Mouse (Mus musculus) hindbrain, embryonic 15.5 days (tissue): Measurements from ENCODE around the gene Fam98b. TPM values are rescaled to one million over a fixed set of nuclear protein-coding genes. Genes with fewer than 3 reads are reported as not detected.

Experiments
- ATAC-seq: fragments of 200-750 bp; cut with Nextera tagmentation; 2 replicates; pipeline ENCODE4 v1.8.0; 2017; ENCODE audit warnings: low read depth, moderate number of reproducible peaks, moderate TSS enrichment; ENCODE audit not compliant: low FRiP score
- H3K27ac ChIP-seq: fragments of 300-500 bp; sonication (generic); replicated peaks from 2 replicates; pipeline ENCODE4 v1.5.1; 2015; ENCODE audit warnings: mild to moderate bottlenecking, inconsistent platforms
- H3K27me3 ChIP-seq: fragments of 300-500 bp; sonication (generic); 2 replicates; pipeline ENCODE4 v1.6.1; 2015; ENCODE audit warnings: control low read depth, inconsistent platforms
- H3K36me3 ChIP-seq: fragments of 300-500 bp; sonication (generic); 2 replicates; pipeline ENCODE4 v1.6.1; 2015; ENCODE audit warnings: control low read depth, inconsistent platforms
- H3K4me1 ChIP-seq: fragments of 300-500 bp; sonication (generic); replicated peaks from 2 replicates; pipeline ENCODE4 v1.6.1; 2015; ENCODE audit warnings: control low read depth, inconsistent platforms
- H3K4me2 ChIP-seq: fragments of 300-500 bp; sonication (generic); 2 replicates; pipeline ENCODE4 v1.6.1; 2015; ENCODE audit warnings: moderate library complexity, mild to moderate bottlenecking, inconsistent platforms
- H3K4me3 ChIP-seq: fragments of 300-500 bp; sonication (generic); 2 replicates; pipeline ENCODE4 v1.5.1; 2015; ENCODE audit warnings: mild to moderate bottlenecking, inconsistent platforms
- H3K9ac ChIP-seq: fragments of 300-500 bp; sonication (generic); 2 replicates; pipeline ENCODE4 v1.6.1; 2015; ENCODE audit warnings: inconsistent platforms
- H3K9me3 ChIP-seq: fragments of 300-500 bp; sonication (generic); 2 replicates; pipeline ENCODE4 v1.6.1; 2016; ENCODE audit warnings: control low read depth, inconsistent platforms
- WGBS: fragments of 180-500 bp; shearing (Covaris S2); methylation state at CpG from one replicate; pipeline ENCODE4 v1.1.7; 2015; 5-methylcytosine and 5-hydroxymethylcytosine counted together
- polyA plus RNA-seq: library from polyadenylated mRNA; unstranded; fragments of >200 nt; fragmentation: Nextera tagmentation; extraction: Ambion mirVana; gene quantifications from 2 replicates; pipeline ENCODE4 v1.2.1, GENCODE M21; 2015

The Fam98b gene
- polyA plus RNA-seq, 1 experiment from 2014 or later, result 11.1 TPM

GRCm38 (mm10) chr2:117231257-117231656 is 18.3 kb upstream of the Fam98b start:
- peak; percentile 90 for ATAC-seq
- 4% methylated on average over 13 of the region's 13 CpGs for WGBS
- H3K27me3 ChIP-seq, result 0 out of 2 replicates have a peak, but pooled peaks cover 4% of the 10 kb centered on the region
- no peaks in the 10 kb centered on the region for H3K36me3 ChIP-seq
- H3K4me3 ChIP-seq, result no peak overlapping the region
- H3K4me2 ChIP-seq, result peak overlapping the region; percentile 18; the same call in 1 of the 2 replicates
- peaks cover 9% of the 10 kb centered on the region for H3K4me1 ChIP-seq
- no peak overlapping the region for H3K27ac ChIP-seq
- H3K9me3 ChIP-seq, result no peaks in the 10 kb centered on the region
- no peak overlapping the region for H3K9ac ChIP-seq

- Histone ChIP-seq H3K27ac (no peak overlapping the region), H3K9ac (no peak overlapping the region), H3K4me1 (no peaks in the 10 kb centered on the region), H3K4me3 (no peak overlapping the region), H3K4me2 (no peak overlapping the region), H3K36me3 (no peaks in the 10 kb centered on the region), H3K9me3 (no peaks in the 10 kb centered on the region), H3K27me3 (no peaks in the 10 kb centered on the region)
- no peak for ATAC-seq
- WGBS, result 68% methylated on average over 4 of the region's 4 CpGs
Observed at GRCm38 (mm10) chr2:117241953-117242352, 7.6 kb upstream of the Fam98b start.

GRCm38 (mm10) chr2:117250001-117250510 is 517 bp downstream of the Fam98b start:
- Histone ChIP-seq H3K9ac (peak overlapping the region; percentile 98), H3K4me2 (peak overlapping the region; percentile 64), H3K9me3 (no peaks in the 10 kb centered on the region), H3K36me3 (no peaks in the 10 kb centered on the region), H3K4me1 (peaks cover 18% of the 10 kb centered on the region), H3K27ac (peak overlapping the region; percentile 93), H3K27me3 (no peaks in the 10 kb centered on the region), H3K4me3 (peak overlapping the region; percentile 98)
- under 1% methylated on average over 24 of the region's 24 CpGs for WGBS
- peak; percentile 71 for ATAC-seq

DNA sequence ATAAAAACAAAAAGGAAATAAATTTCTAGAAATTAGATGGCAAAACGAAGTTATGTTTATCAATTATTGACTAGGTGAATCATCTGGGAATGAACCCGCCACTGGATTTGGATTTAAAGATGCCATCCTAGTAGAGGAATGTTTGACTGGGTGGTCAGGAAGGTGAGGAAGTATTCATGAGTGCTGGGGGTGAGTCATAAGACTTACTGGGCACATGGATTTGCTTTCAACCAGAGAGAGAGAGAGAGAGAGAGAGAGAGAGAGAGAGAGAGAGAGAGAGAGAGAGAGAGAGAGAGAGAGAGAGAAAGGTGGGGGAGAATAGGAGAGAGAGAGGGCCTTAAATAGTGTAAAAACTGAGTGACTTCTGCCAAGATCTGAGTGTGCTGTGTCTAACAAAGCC is 5.9 kb downstream of the Fam98b start:
- no peaks in the 10 kb centered on the region for H3K27me3 ChIP-seq
- no peak for ATAC-seq
- 95% methylated on average over 2 of the region's 2 CpGs for WGBS

GRCm38 (mm10) chr2:117257617-117258016 is 8.1 kb downstream of the Fam98b start:
- no peak for ATAC-seq
- no peaks in the 10 kb centered on the region for H3K9me3 ChIP-seq

More for the DNA sequence above, 5.9 kb downstream of the Fam98b start:
- H3K36me3 ChIP-seq, result peaks cover 4% of the 10 kb centered on the region; the same call in 1 of the 2 replicates
- H3K4me2 ChIP-seq, result no peak overlapping the region
- H3K9me3 ChIP-seq, result no peaks in the 10 kb centered on the region
- H3K4me1 ChIP-seq, result peaks cover 17% of the 10 kb centered on the region
- no peak overlapping the region for H3K27ac ChIP-seq
- H3K4me3 ChIP-seq, result no peak overlapping the region
- H3K9ac ChIP-seq, result no peak overlapping the region

GRCm38 (mm10) chr2:117262184-117262583 is 12.6 kb downstream of the Fam98b start:
- Histone ChIP-seq H3K4me2 (no peak overlapping the region), H3K9me3 (no peaks in the 10 kb centered on the region), H3K4me1 (no peaks in the 10 kb centered on the region), H3K4me3 (no peak overlapping the region), H3K27ac (no peak overlapping the region), H3K27me3 (no peaks in the 10 kb centered on the region), H3K9ac (no peak overlapping the region), H3K36me3 (peaks cover 19% of the 10 kb centered on the region)
- WGBS, result 92% methylated on average over 5 of the region's 5 CpGs
- no peak for ATAC-seq

More at GRCm38 (mm10) chr2:117257617-117258016, 8.1 kb downstream of the Fam98b start:
- H3K4me2 ChIP-seq, result no peak overlapping the region
- no peaks in the 10 kb centered on the region for H3K27me3 ChIP-seq
- H3K4me1 ChIP-seq, result no peaks in the 10 kb centered on the region
- H3K4me3 ChIP-seq, result no peak overlapping the region
- 83% methylated on average over 1 of the region's 1 CpGs for WGBS
- peaks cover 6% of the 10 kb centered on the region; the same call in 1 of the 2 replicates for H3K36me3 ChIP-seq
- H3K27ac ChIP-seq, result no peak overlapping the region
- no peak overlapping the region for H3K9ac ChIP-seq

- Histone ChIP-seq H3K4me1 (no peaks in the 10 kb centered on the region), H3K36me3 (peaks cover 30% of the 10 kb centered on the region), H3K4me3 (no peak overlapping the region), H3K27me3 (no peaks in the 10 kb centered on the region), H3K9me3 (no peaks in the 10 kb centered on the region), H3K4me2 (no peak overlapping the region), H3K27ac (no peak overlapping the region), H3K9ac (no peak overlapping the region)
- peak; percentile 76 for ATAC-seq
- 70% methylated on average over 11 of the region's 11 CpGs for WGBS
Observed at GRCm38 (mm10) chr2:117263786-117264408, 14.4 kb downstream of the Fam98b start.

DNA sequence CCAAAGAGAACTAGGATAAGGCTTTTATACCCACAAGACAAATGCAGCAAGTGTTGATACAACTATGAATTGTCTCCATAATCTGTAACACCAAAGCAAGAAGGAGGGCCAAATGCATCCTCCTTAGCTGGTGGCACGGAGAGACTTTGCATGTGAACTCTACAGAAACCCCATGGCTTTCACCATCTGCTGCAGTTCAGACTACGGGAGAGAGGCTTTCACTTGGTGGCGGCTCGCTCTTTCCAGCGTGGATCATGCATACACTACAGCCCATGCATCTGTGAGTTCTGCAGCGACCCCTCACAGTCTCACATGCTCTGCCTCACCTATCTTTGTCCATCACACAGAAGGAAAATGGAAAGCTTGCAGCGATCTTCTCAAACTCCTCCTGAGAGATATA is 38.8 kb downstream of the Fam98b start:
- 82% methylated on average over 7 of the region's 7 CpGs for WGBS
- no peak overlapping the region for H3K9ac ChIP-seq
- no peaks in the 10 kb centered on the region for H3K36me3 ChIP-seq
- no peak overlapping the region for H3K4me2 ChIP-seq
- no peak for ATAC-seq
- H3K27ac ChIP-seq, result no peak overlapping the region
- no peaks in the 10 kb centered on the region for H3K9me3 ChIP-seq
- no peaks in the 10 kb centered on the region for H3K4me1 ChIP-seq
- no peaks in the 10 kb centered on the region for H3K27me3 ChIP-seq
- H3K4me3 ChIP-seq, result no peak overlapping the region

- H3K27me3 ChIP-seq, result no peaks in the 10 kb centered on the region
- no peaks in the 10 kb centered on the region for H3K4me1 ChIP-seq
- WGBS, result 86% methylated on average over 16 of the region's 16 CpGs
- H3K9ac ChIP-seq, result no peak overlapping the region
- no peak overlapping the region for H3K27ac ChIP-seq
- H3K4me2 ChIP-seq, result no peak overlapping the region
- ATAC-seq, result no peak
- H3K9me3 ChIP-seq, result no peaks in the 10 kb centered on the region
- no peak overlapping the region for H3K4me3 ChIP-seq
- no peaks in the 10 kb centered on the region for H3K36me3 ChIP-seq
Observed at GRCm38 (mm10) chr2:117299596-117300448, 50.3 kb downstream of the Fam98b start.

GRCm38 (mm10) chr2:117303391-117304350 is 54.1 kb downstream of the Fam98b start:
- Histone ChIP-seq H3K4me3 (no peak overlapping the region), H3K4me1 (no peaks in the 10 kb centered on the region), H3K27me3 (no peaks in the 10 kb centered on the region), H3K36me3 (no peaks in the 10 kb centered on the region), H3K27ac (no peak overlapping the region), H3K9ac (no peak overlapping the region), H3K9me3 (no peaks in the 10 kb centered on the region), H3K4me2 (no peak overlapping the region)
- no peak for ATAC-seq
- WGBS, result 91% methylated on average over 12 of the region's 12 CpGs

GRCm38 (mm10) chr2:117304941-117305340 is 55.4 kb downstream of the Fam98b start:
- WGBS, result 93% methylated on average over 5 of the region's 5 CpGs
- Histone ChIP-seq H3K27ac (no peak overlapping the region), H3K27me3 (no peaks in the 10 kb centered on the region), H3K4me3 (no peak overlapping the region), H3K4me2 (no peak overlapping the region), H3K4me1 (no peaks in the 10 kb centered on the region), H3K36me3 (no peaks in the 10 kb centered on the region), H3K9ac (no peak overlapping the region), H3K9me3 (no peaks in the 10 kb centered on the region)
- no peak for ATAC-seq
